In genomic region chr12:75464016-75464769, GRCm38 (mm10) we compare ENCODE assay signal across 9 mouse cellular contexts. TPM values are rescaled to one million over a fixed set of nuclear protein-coding genes. Genes with fewer than 3 reads are reported as not detected.
A peak's percentile ranks its signal among the peaks of the same experiment; 100 is the strongest.
DNase-seq lines count a peak whose midpoint lies in the region; ATAC-seq and TF ChIP-seq lines count a peak whose summit lies in the region.
"Had no signal": no experiment of that assay in that cellular context is flagged by ENCODE, and none has a peak within 500 bp of the region (broad histone marks: within the 10 kb centered on the region; RNA-seq: fewer than 3 reads in every experiment).

No protein-coding gene starts in this region.

- peaks cover 40% of the 10 kb centered on the region for H3K36me3 ChIP-seq in limb, embryonic 14.5 days (ENCODE audit: control insufficient read depth, insufficient read depth, low read length)

- H3K9me3 ChIP-seq in limb, embryonic 14.5 days (ENCODE audit: control insufficient read depth, low read length) = no peaks in the 10 kb centered on the region

- no peaks in the 10 kb centered on the region for H3K4me1 ChIP-seq in lung, adult 2 months (ENCODE audit: control insufficient read depth, insufficient read depth, low read length)
- H3K4me1 ChIP-seq in bone marrow, adult 2 months (ENCODE audit: control insufficient read depth, insufficient read depth, low read length) = no peaks in the 10 kb centered on the region; the same call in 1 of the 2 replicates
- peaks cover 12% of the 10 kb centered on the region for H3K4me1 ChIP-seq in limb, embryonic 14.5 days (ENCODE audit: control insufficient read depth, insufficient read depth, low read length)

- no peak overlapping the region for H3K27ac ChIP-seq in bone marrow, adult 2 months (ENCODE audit: control insufficient read depth, insufficient read depth, low read depth, low read length, poor library complexity)
- H3K27ac ChIP-seq in limb, embryonic 14.5 days (replicated peaks; ENCODE audit: low read depth, low read length) = no peak overlapping the region

- WGBS in lung, adult 2 months = 75% methylated on average over 9 of the region's 9 CpGs
- 86% methylated on average over 9 of the region's 9 CpGs for WGBS in bone marrow, adult 2 months
- WGBS in limb, embryonic 14.5 days = 67% methylated on average over 9 of the region's 9 CpGs

- intact Hi-C loops in gastrocnemius, postnatal 14 days (cut with DNase I; ENCODE audit: low total_unique reads) = loop anchor here (10.0 kb wide), 1 partner anchor 131 kb away; the partner anchor contains the start of gene Ppp2r5e

- peak; percentile 84 for TF ChIP-seq CTCF in lung, adult 2 months (IDR thresholded peaks at IDR 0.05; ENCODE audit: insufficient read depth, low read length)
- TF ChIP-seq CTCF in bone marrow, adult 2 months (IDR thresholded peaks at IDR 0.05; ENCODE audit: control insufficient read depth, insufficient read depth, low read length) = peak; percentile 25; the same call in 1 of the 2 replicates

- peak; percentile 36 for DNase-seq in embryo, embryonic 10 days (ENCODE audit: low spot score)
- DNase-seq in embryo, embryonic 9.5 days (ENCODE audit: extremely low spot score) = no peak
- no peak for DNase-seq in lung, adult 2 months
- DNase-seq in lung, postnatal 25 days (ENCODE audit: low spot score) = no peak
- DNase-seq in gastrocnemius, postnatal 14 days = peak; percentile 45
- peak; percentile 39 for DNase-seq in limb, embryonic 14.5 days (ENCODE audit: low spot score)
- peak; percentile 18 for DNase-seq in skeletal muscle tissue, adult 2 months (ENCODE audit: low read depth, low spot score)

- ATAC-seq in limb, embryonic 14.5 days (ENCODE audit: low FRiP score, low read depth) = no peak

- H3K4me3 ChIP-seq in lung, adult 2 months (replicated peaks; ENCODE audit: extremely low read depth, low read depth, low read length) = no peak overlapping the region
- no peak overlapping the region for H3K4me3 ChIP-seq in bone marrow, adult 2 months (replicated peaks; ENCODE audit: control insufficient read depth, low read depth, low read length)
- no peak overlapping the region for H3K4me3 ChIP-seq in limb, embryonic 14.5 days (replicated peaks; ENCODE audit: low read length)

- no peak overlapping the region for H3K4me2 ChIP-seq in limb, embryonic 14.5 days (replicated peaks; ENCODE audit: low read depth, low read length, severe bottlenecking)

- no peaks in the 10 kb centered on the region for H3K27me3 ChIP-seq in limb, embryonic 14.5 days (ENCODE audit: control insufficient read depth, insufficient read depth, low read length)

- H3K9ac ChIP-seq in limb, embryonic 14.5 days (ENCODE audit: low read depth, low read length, severe bottlenecking) = no peak overlapping the region

- TF ChIP-seq POLR2A in lung, adult 2 months (IDR thresholded peaks at IDR 0.05; ENCODE audit: borderline replicate concordance, extremely low read depth, low read depth, low read length) = no peak
- no peak for TF ChIP-seq POLR2A in bone marrow, adult 2 months (IDR thresholded peaks at IDR 0.05; ENCODE audit: borderline replicate concordance, control insufficient read depth, low read depth, low read length)
- no peak for TF ChIP-seq POLR2A in limb, embryonic 14.5 days (IDR thresholded peaks at IDR 0.05; ENCODE audit: borderline replicate concordance, extremely low read depth, insufficient read depth, insufficient read length)

RNA-seq across cellular contexts. Expression of gene Gphb5, which starts 47.6 kb away (rescaled TPM):
- polyA plus RNA-seq in lung, adult 2 months (2012; rRNA removed) = not detected in 2 replicates
- polyA plus RNA-seq in bone marrow, adult 2 months (2011; ENCODE audit: insufficient read depth, insufficient read length, low replicate concordance, missing spikeins) = not detected in 2 replicates
- not detected for total RNA-seq in gastrocnemius, postnatal 14 days (2021)
- polyA plus RNA-seq in limb, embryonic 14.5 days (2012; rRNA removed) = not detected in 2 replicates
- polyA plus RNA-seq in limb, embryonic 14.5 days (2014; fragmentation: Nextera tagmentation; extraction: Ambion mirVana) = not detected in 2 replicates
- total RNA-seq: gastrocnemius, postnatal 36 days had no signal

Comparison
In these comparisons a context has a peak if more than half of its experiments do, and no peak if none do; other contexts are left out.
1. DNase-seq: peak in embryo, embryonic 10 days (single experiment), gastrocnemius, postnatal 14 days (single experiment), limb, embryonic 14.5 days (single experiment) and skeletal muscle tissue, adult 2 months (single experiment); none in embryo, embryonic 9.5 days (single experiment), lung, adult 2 months (single experiment) and lung, postnatal 25 days (single experiment).